Mouse (Mus musculus): ENCODE data around the gene Rangap1. TPM values are rescaled to one million over a fixed set of nuclear protein-coding genes. Genes with fewer than 3 reads are reported as not detected.

Gene Rangap1
- total and polyA plus RNA-seq, 2 experiments from 2014 or later = 31.3 to 50.6 TPM

- H3K4me2 ChIP-seq (ENCODE audit: low read depth, low read length) = no peak overlapping the region
- H3K4me1 ChIP-seq (ENCODE audit: control insufficient read depth, insufficient read depth) = no peaks in the 10 kb centered on the region
- WGBS = 82% methylated on average over 5 of the region's 5 CpGs
- ATAC-seq (ENCODE audit: insufficient read depth, low read depth) (no peak), DNase-seq (ENCODE audit: low spot score) (no peak)
- peaks cover 18% of the 10 kb centered on the region for H3K36me3 ChIP-seq (replicated peaks; ENCODE audit: control insufficient read depth, insufficient read depth, low read length)
- no peaks in the 10 kb centered on the region for H3K9me3 ChIP-seq (replicated peaks; ENCODE audit: control insufficient read depth, low read length)
- no peak overlapping the region for H3K9ac ChIP-seq (replicated peaks; ENCODE audit: low read depth, low read length)
- H3K4me3 ChIP-seq (ENCODE audit: low read depth, low read length) = no peak overlapping the region
- H3K27ac ChIP-seq (ENCODE audit: low read depth) = no peak overlapping the region
- no peaks in the 10 kb centered on the region for H3K27me3 ChIP-seq (ENCODE audit: control insufficient read depth, insufficient read depth, low read length)
- no peak for TF ChIP-seq CTCF (IDR thresholded peaks at IDR 0.05; ENCODE audit: low read depth)
- TF ChIP-seq EP300 (IDR thresholded peaks at IDR 0.05; ENCODE audit: low read depth) = no peak
Measured at GRCm38 (mm10) chr15:81766439-81766838, 21.1 kb upstream of the Rangap1 start.

GRCm38 (mm10) chr15:81765651-81766050 is 20.3 kb upstream of the Rangap1 start:
- Histone ChIP-seq H3K9ac (replicated peaks; ENCODE audit: low read depth, low read length) (no peak overlapping the region), H3K4me1 (ENCODE audit: control insufficient read depth, insufficient read depth) (no peaks in the 10 kb centered on the region), H3K27me3 (ENCODE audit: control insufficient read depth, insufficient read depth, low read length) (no peaks in the 10 kb centered on the region), H3K4me3 (ENCODE audit: low read depth, low read length) (no peak overlapping the region), H3K36me3 (replicated peaks; ENCODE audit: control insufficient read depth, insufficient read depth, low read length) (peaks cover 16% of the 10 kb centered on the region; the same call in 1 of the 2 replicates), H3K4me2 (ENCODE audit: low read depth, low read length) (no peak overlapping the region), H3K27ac (ENCODE audit: low read depth) (no peak overlapping the region), H3K9me3 (replicated peaks; ENCODE audit: control insufficient read depth, low read length) (no peaks in the 10 kb centered on the region)
- no peak for ATAC-seq (ENCODE audit: insufficient read depth, low read depth)
- 80% methylated on average over 9 of the region's 9 CpGs for WGBS
- TF ChIP-seq EP300 (IDR thresholded peaks at IDR 0.05; ENCODE audit: low read depth) (no peak), CTCF (IDR thresholded peaks at IDR 0.05; ENCODE audit: low read depth) (no peak)
- DNase-seq (ENCODE audit: low spot score) = no peak

- Histone ChIP-seq H3K4me2 (ENCODE audit: low read depth, low read length) (no peak overlapping the region), H3K4me3 (ENCODE audit: low read depth, low read length) (no peak overlapping the region), H3K27me3 (ENCODE audit: control insufficient read depth, insufficient read depth, low read length) (no peaks in the 10 kb centered on the region), H3K9ac (replicated peaks; ENCODE audit: low read depth, low read length) (no peak overlapping the region), H3K4me1 (ENCODE audit: control insufficient read depth, insufficient read depth) (no peaks in the 10 kb centered on the region), H3K36me3 (replicated peaks; ENCODE audit: control insufficient read depth, insufficient read depth, low read length) (peaks cover 8% of the 10 kb centered on the region; the same call in 1 of the 2 replicates), H3K27ac (ENCODE audit: low read depth) (no peak overlapping the region), H3K9me3 (replicated peaks; ENCODE audit: control insufficient read depth, low read length) (no peaks in the 10 kb centered on the region)
- no peak for TF ChIP-seq CTCF (IDR thresholded peaks at IDR 0.05; ENCODE audit: low read depth)
- no peak for TF ChIP-seq EP300 (IDR thresholded peaks at IDR 0.05; ENCODE audit: low read depth)
- DNase-seq (ENCODE audit: low spot score) (no peak), ATAC-seq (ENCODE audit: insufficient read depth, low read depth) (no peak)
- WGBS = 80% methylated on average over 6 of the region's 6 CpGs
Measured at GRCm38 (mm10) chr15:81764573-81764972, 19.2 kb upstream of the Rangap1 start.

- no peaks in the 10 kb centered on the region for H3K9me3 ChIP-seq (replicated peaks; ENCODE audit: control insufficient read depth, low read length)
- DNase-seq (ENCODE audit: low spot score) (no peak), ATAC-seq (ENCODE audit: insufficient read depth, low read depth) (no peak)
- no peak overlapping the region for H3K9ac ChIP-seq (replicated peaks; ENCODE audit: low read depth, low read length)
- H3K36me3 ChIP-seq (replicated peaks; ENCODE audit: control insufficient read depth, insufficient read depth, low read length) = no peaks in the 10 kb centered on the region
- no peak overlapping the region for H3K4me3 ChIP-seq (ENCODE audit: low read depth, low read length)
- no peaks in the 10 kb centered on the region for H3K4me1 ChIP-seq (ENCODE audit: control insufficient read depth, insufficient read depth)
- TF ChIP-seq EP300 (IDR thresholded peaks at IDR 0.05; ENCODE audit: low read depth) (no peak), CTCF (IDR thresholded peaks at IDR 0.05; ENCODE audit: low read depth) (no peak; the same call in 1 of the 2 replicates)
- no peak overlapping the region for H3K27ac ChIP-seq (ENCODE audit: low read depth)
- H3K4me2 ChIP-seq (ENCODE audit: low read depth, low read length) = no peak overlapping the region
- no peaks in the 10 kb centered on the region for H3K27me3 ChIP-seq (ENCODE audit: control insufficient read depth, insufficient read depth, low read length)
- WGBS = 82% methylated on average over 3 of the region's 3 CpGs
Measured at GRCm38 (mm10) chr15:81761959-81762358, 16.6 kb upstream of the Rangap1 start.

GRCm38 (mm10) chr15:81761381-81761780 is 16.1 kb upstream of the Rangap1 start:
- Histone ChIP-seq H3K27me3 (ENCODE audit: control insufficient read depth, insufficient read depth, low read length) (no peaks in the 10 kb centered on the region), H3K9me3 (replicated peaks; ENCODE audit: control insufficient read depth, low read length) (no peaks in the 10 kb centered on the region), H3K4me1 (ENCODE audit: control insufficient read depth, insufficient read depth) (no peaks in the 10 kb centered on the region), H3K9ac (replicated peaks; ENCODE audit: low read depth, low read length) (no peak overlapping the region), H3K4me2 (ENCODE audit: low read depth, low read length) (no peak overlapping the region), H3K27ac (ENCODE audit: low read depth) (no peak overlapping the region), H3K36me3 (replicated peaks; ENCODE audit: control insufficient read depth, insufficient read depth, low read length) (no peaks in the 10 kb centered on the region), H3K4me3 (ENCODE audit: low read depth, low read length) (no peak overlapping the region)
- WGBS = 87% methylated on average over 7 of the region's 7 CpGs
- DNase-seq (ENCODE audit: low spot score) (no peak), ATAC-seq (ENCODE audit: insufficient read depth, low read depth) (no peak)
- TF ChIP-seq EP300 (IDR thresholded peaks at IDR 0.05; ENCODE audit: low read depth) (no peak), CTCF (IDR thresholded peaks at IDR 0.05; ENCODE audit: low read depth) (no peak)

GRCm38 (mm10) chr15:81760361-81761079 is 15.2 kb upstream of the Rangap1 start:
- no peak overlapping the region for H3K27ac ChIP-seq (ENCODE audit: low read depth)
- ATAC-seq (ENCODE audit: insufficient read depth, low read depth) = no peak
- H3K9ac ChIP-seq (replicated peaks; ENCODE audit: low read depth, low read length) = no peak overlapping the region
- no peaks in the 10 kb centered on the region for H3K9me3 ChIP-seq (replicated peaks; ENCODE audit: control insufficient read depth, low read length)
- DNase-seq (ENCODE audit: low spot score) = no peak
- no peaks in the 10 kb centered on the region for H3K4me1 ChIP-seq (ENCODE audit: control insufficient read depth, insufficient read depth)
- TF ChIP-seq EP300 (IDR thresholded peaks at IDR 0.05; ENCODE audit: low read depth) (no peak), CTCF (IDR thresholded peaks at IDR 0.05; ENCODE audit: low read depth) (no peak)
- no peaks in the 10 kb centered on the region for H3K27me3 ChIP-seq (ENCODE audit: control insufficient read depth, insufficient read depth, low read length)
- H3K4me3 ChIP-seq (ENCODE audit: low read depth, low read length) = no peak overlapping the region
- WGBS = 80% methylated on average over 5 of the region's 5 CpGs
- no peaks in the 10 kb centered on the region for H3K36me3 ChIP-seq (replicated peaks; ENCODE audit: control insufficient read depth, insufficient read depth, low read length)
- H3K4me2 ChIP-seq (ENCODE audit: low read depth, low read length) = no peak overlapping the region
